Mouse (Mus musculus): Measurements from ENCODE around the gene Mvb12a.

GRCm38 (mm10) chr8:71495811-71496210, 46.9 kb upstream of the Mvb12a start:
- TF ChIP-seq CTCF (IDR thresholded peaks at IDR 0.05; ENCODE audit: low read depth) (no peak), EP300 (IDR thresholded peaks at IDR 0.05; ENCODE audit: low read depth) (no peak)

All from liver, postnatal 0 days (tissue).